Mouse (Mus musculus): ENCODE measurements around the gene Dnajc10.

GRCm38 (mm10) chr2:80282214-80282613 is 33.1 kb upstream of the Dnajc10 start:
- TF ChIP-seq GATA1 (IDR thresholded peaks at IDR 0.05; ENCODE audit: borderline replicate concordance, low read length): no peak
- no peak for TF ChIP-seq FLI1 (IDR thresholded peaks at IDR 0.05; ENCODE audit: low read length)

Data from megakaryocyte, embryonic 14.5 days (primary cell).